Comparison of ENCODE assay signal across 20 mouse cellular contexts in genomic region chr12:83523056-83523455, GRCm38 (mm10).
"Had no signal": no experiment of that assay in that cellular context is flagged by ENCODE, and none has a peak within 500 bp of the region (broad histone marks: within the 10 kb centered on the region; RNA-seq: fewer than 3 reads in every experiment).

No protein-coding gene starts in this region.

- H3K27me3 ChIP-seq: liver, embryonic 13.5 days; midbrain, embryonic 13.5 days; neural tube, embryonic 13.5 days had no signal

- DNase-seq: kidney, postnatal 25 days; layer of hippocampus, adult 9-11 months; layer of hippocampus, postnatal 36 days; liver, embryonic 13.5 days; lung, adult 2 months; lung, postnatal 14 days; lung, postnatal 4 days; retina, postnatal 1 day; right cerebral cortex, postnatal 25 days; spleen, adult 18-20 months; thymus, adult 18-20 months; thymus, postnatal 36 days had no signal

- H3K4me2 ChIP-seq: liver, embryonic 13.5 days; midbrain, embryonic 13.5 days; neural tube, embryonic 13.5 days had no signal

- ATAC-seq: midbrain, embryonic 13.5 days; midbrain, embryonic 16.5 days had no signal

- H3K4me3 ChIP-seq: layer of hippocampus, adult 2 months; left cerebral cortex, adult 2 months; liver, embryonic 13.5 days; midbrain, embryonic 10.5 days; midbrain, embryonic 13.5 days; myocyte; neural tube, embryonic 13.5 days had no signal

- H3K9ac ChIP-seq: midbrain, embryonic 13.5 days; neural tube, embryonic 13.5 days had no signal

- H3K27ac ChIP-seq: kidney, postnatal 0 days; layer of hippocampus, adult 2 months; left cerebral cortex, adult 2 months; liver, embryonic 13.5 days; midbrain, embryonic 10.5 days; midbrain, embryonic 13.5 days; neural tube, embryonic 13.5 days had no signal

- H3K36me3 ChIP-seq: midbrain, embryonic 10.5 days; neural tube, embryonic 13.5 days had no signal

- H3K9me3 ChIP-seq: liver, embryonic 13.5 days; midbrain, embryonic 10.5 days; midbrain, embryonic 13.5 days; neural tube, embryonic 13.5 days had no signal
